Mouse (Mus musculus) neural tube, embryonic 12.5 days (tissue): Measurements from ENCODE around the gene Raver2. TPM values are rescaled to one million over a fixed set of nuclear protein-coding genes. Genes with fewer than 3 reads are reported as not detected.
A peak's percentile ranks its signal among the peaks of the same experiment; 100 is the strongest.

Experiments used
- ATAC-seq: fragments of 200-750 bp; cut with Nextera tagmentation; 2 replicates; pipeline ENCODE4 v1.8.0; 2017; ENCODE audit warnings: low read depth, mild to moderate bottlenecking, moderate TSS enrichment, moderate library complexity; ENCODE audit not compliant: low FRiP score
- H3K27ac ChIP-seq: fragments of 300-500 bp; sonication (generic); 2 replicates; pipeline ENCODE4 v1.5.1; 2016
- H3K27me3 ChIP-seq: fragments of 300-500 bp; sonication (generic); replicated peaks from 2 replicates; pipeline ENCODE4 v1.6.1; 2016; ENCODE audit warnings: mild to moderate bottlenecking
- H3K36me3 ChIP-seq: fragments of 300-500 bp; sonication (generic); 2 replicates; pipeline ENCODE4 v1.6.1; 2016; ENCODE audit warnings: mild to moderate bottlenecking
- H3K4me1 ChIP-seq: fragments of 300-500 bp; sonication (generic); 2 replicates; pipeline ENCODE4 v1.6.1; 2016
- H3K4me2 ChIP-seq: fragments of 300-500 bp; sonication (generic); replicated peaks from 2 replicates; pipeline ENCODE4 v1.6.1; 2016; ENCODE audit warnings: mild to moderate bottlenecking
- H3K4me3 ChIP-seq: fragments of 300-500 bp; sonication (generic); 2 replicates; pipeline ENCODE4 v1.5.1; 2016
- H3K9ac ChIP-seq: fragments of 300-500 bp; sonication (generic); 2 replicates; pipeline ENCODE4 v1.6.1; 2016; ENCODE audit warnings: mild to moderate bottlenecking
- H3K9me3 ChIP-seq: fragments of 300-500 bp; sonication (generic); 2 replicates; pipeline ENCODE4 v1.6.1; 2016; ENCODE audit warnings: mild to moderate bottlenecking
- whole genome bisulfite sequencing: fragments of 180-500 bp; shearing (Covaris S2); methylation state at CpG from one replicate; pipeline ENCODE4 v1.1.7; 2016; 5-methylcytosine and 5-hydroxymethylcytosine counted together
- polyA plus RNA-seq: library from polyadenylated mRNA; unstranded; fragments of >200 nt; fragmentation: Nextera tagmentation; extraction: Ambion mirVana; gene quantifications from 2 replicates; pipeline ENCODE4 v1.2.1, GENCODE M21; 2016

Gene Raver2
- polyA plus RNA-seq, 1 experiment from 2014 or later, result 13.0 TPM

DNA sequence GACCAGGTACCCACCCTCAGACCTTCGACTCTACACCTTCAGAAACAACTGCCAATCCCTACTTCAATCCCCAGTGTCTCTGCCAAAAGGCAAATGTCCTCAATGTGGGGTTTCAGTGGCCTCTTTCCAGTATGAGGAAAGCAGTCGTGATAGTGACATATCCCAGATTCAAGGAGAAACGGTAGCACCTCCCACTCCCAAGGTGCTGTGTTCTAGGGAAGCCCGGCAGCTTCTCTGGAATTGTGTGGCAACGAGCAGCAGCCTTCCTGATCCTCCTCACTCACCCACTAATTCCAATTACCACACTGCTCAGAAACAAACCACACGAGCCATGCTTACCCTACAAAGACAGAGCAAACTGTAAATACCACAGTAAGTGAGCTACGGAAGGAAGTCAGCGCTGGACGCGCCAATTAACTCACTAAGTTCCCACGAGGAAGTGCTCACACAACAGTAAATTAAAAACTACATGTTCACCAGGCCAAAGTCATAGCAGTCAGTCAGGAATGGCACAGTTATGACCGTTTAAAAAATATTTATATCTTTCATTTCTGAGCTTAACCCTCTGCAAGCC is 90.5 kb downstream of the Raver2 start:
- WGBS, result 82% methylated on average over 12 of the region's 12 CpGs
- Histone ChIP-seq H3K27me3 (no peaks in the 10 kb centered on the region), H3K9ac (no peak overlapping the region), H3K27ac (no peak overlapping the region), H3K36me3 (peaks cover 46% of the 10 kb centered on the region), H3K4me1 (no peaks in the 10 kb centered on the region), H3K9me3 (no peaks in the 10 kb centered on the region), H3K4me3 (no peak overlapping the region), H3K4me2 (no peak overlapping the region)
- ATAC-seq, result no peak

DNA sequence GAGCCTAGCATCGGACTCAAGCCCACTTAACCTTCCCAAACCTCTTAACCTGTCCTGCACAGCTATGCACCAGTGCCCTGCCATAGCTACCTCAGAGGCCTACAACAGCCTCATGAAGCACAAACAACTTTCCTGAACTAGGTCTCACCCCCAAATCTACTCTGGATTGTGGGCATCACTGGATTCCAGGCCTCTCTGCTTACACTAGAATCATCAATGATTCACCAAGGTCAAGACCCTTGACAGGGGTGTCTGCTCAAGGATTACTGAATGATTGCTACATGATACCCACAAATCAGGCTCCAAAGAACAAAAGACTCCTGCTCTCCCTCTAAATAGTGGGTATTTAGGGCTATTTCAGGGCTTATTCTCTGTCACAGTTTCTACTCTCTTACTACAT is 92.0 kb downstream of the Raver2 start:
- ATAC-seq, result no peak

DNA sequence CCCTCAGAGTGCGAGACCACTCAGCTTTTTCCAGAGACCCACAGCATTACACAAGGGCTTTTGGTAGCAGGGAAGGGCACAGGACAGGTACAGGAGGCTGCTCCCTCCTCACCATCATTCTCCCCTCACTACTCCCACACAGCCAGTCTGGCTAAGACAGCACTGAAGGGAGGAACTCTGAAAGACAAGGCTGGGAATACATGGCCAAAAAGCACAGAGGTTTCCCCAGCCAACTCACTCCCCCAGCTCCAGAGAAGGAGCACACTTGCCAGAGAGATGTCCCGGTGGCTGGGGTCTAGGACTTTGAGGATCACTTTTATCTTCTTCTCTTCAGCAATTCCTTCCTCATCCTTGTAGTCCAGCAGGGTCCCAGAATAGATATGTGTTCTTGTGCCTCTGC is 95.4 kb downstream of the Raver2 start:
- Histone ChIP-seq H3K27ac (no peak overlapping the region), H3K4me3 (no peak overlapping the region), H3K27me3 (no peaks in the 10 kb centered on the region), H3K36me3 (peaks cover 22% of the 10 kb centered on the region), H3K4me2 (no peak overlapping the region), H3K9ac (no peak overlapping the region), H3K9me3 (no peaks in the 10 kb centered on the region), H3K4me1 (no peaks in the 10 kb centered on the region)
- WGBS, result 93% methylated on average over 2 of the region's 2 CpGs
- no peak for ATAC-seq

More for the DNA sequence above, 92.0 kb downstream of the Raver2 start:
- no peaks in the 10 kb centered on the region for H3K9me3 ChIP-seq
- H3K27me3 ChIP-seq, result no peaks in the 10 kb centered on the region
- no peaks in the 10 kb centered on the region for H3K4me1 ChIP-seq
- WGBS, result 100% methylated on average over 1 of the region's 1 CpGs
- H3K27ac ChIP-seq, result no peak overlapping the region
- H3K4me2 ChIP-seq, result no peak overlapping the region
- peaks cover 41% of the 10 kb centered on the region for H3K36me3 ChIP-seq
- no peak overlapping the region for H3K4me3 ChIP-seq
- no peak overlapping the region for H3K9ac ChIP-seq

GRCm38 (mm10) chr4:101164673-101165072 is 95.9 kb downstream of the Raver2 start:
- H3K27me3 ChIP-seq, result no peaks in the 10 kb centered on the region
- no peak for ATAC-seq
- H3K4me1 ChIP-seq, result no peaks in the 10 kb centered on the region
- H3K36me3 ChIP-seq, result peaks cover 19% of the 10 kb centered on the region
- no peak overlapping the region for H3K4me3 ChIP-seq
- no peak overlapping the region for H3K9ac ChIP-seq
- no peak overlapping the region for H3K4me2 ChIP-seq
- H3K27ac ChIP-seq, result no peak overlapping the region
- WGBS, result 91% methylated on average over 2 of the region's 2 CpGs
- H3K9me3 ChIP-seq, result no peaks in the 10 kb centered on the region

GRCm38 (mm10) chr4:101165776-101166175 is 97.0 kb downstream of the Raver2 start:
- ATAC-seq, result 0 out of 2 replicates have a peak, but pooled peaks have one; percentile 25
- no peak overlapping the region for H3K4me2 ChIP-seq

GRCm38 (mm10) chr4:101167777-101168176 is 99.0 kb downstream of the Raver2 start:
- no peak overlapping the region for H3K4me3 ChIP-seq
- H3K9ac ChIP-seq, result no peak overlapping the region
- WGBS, result 77% methylated on average over 1 of the region's 1 CpGs
- H3K4me1 ChIP-seq, result no peaks in the 10 kb centered on the region
- no peaks in the 10 kb centered on the region for H3K27me3 ChIP-seq
- no peak overlapping the region for H3K27ac ChIP-seq
- H3K4me2 ChIP-seq, result no peak overlapping the region
- no peaks in the 10 kb centered on the region for H3K9me3 ChIP-seq
- no peak for ATAC-seq
- H3K36me3 ChIP-seq, result peaks cover 17% of the 10 kb centered on the region; the same call in 1 of the 2 replicates

More at GRCm38 (mm10) chr4:101165776-101166175, 97.0 kb downstream of the Raver2 start:
- 92% methylated on average over 4 of the region's 4 CpGs for WGBS
- H3K36me3 ChIP-seq, result peaks cover 23% of the 10 kb centered on the region; the same call in 1 of the 2 replicates
- H3K27me3 ChIP-seq, result no peaks in the 10 kb centered on the region
- H3K4me3 ChIP-seq, result no peak overlapping the region
- no peak overlapping the region for H3K9ac ChIP-seq
- no peaks in the 10 kb centered on the region for H3K4me1 ChIP-seq
- no peaks in the 10 kb centered on the region for H3K9me3 ChIP-seq
- no peak overlapping the region for H3K27ac ChIP-seq

DNA sequence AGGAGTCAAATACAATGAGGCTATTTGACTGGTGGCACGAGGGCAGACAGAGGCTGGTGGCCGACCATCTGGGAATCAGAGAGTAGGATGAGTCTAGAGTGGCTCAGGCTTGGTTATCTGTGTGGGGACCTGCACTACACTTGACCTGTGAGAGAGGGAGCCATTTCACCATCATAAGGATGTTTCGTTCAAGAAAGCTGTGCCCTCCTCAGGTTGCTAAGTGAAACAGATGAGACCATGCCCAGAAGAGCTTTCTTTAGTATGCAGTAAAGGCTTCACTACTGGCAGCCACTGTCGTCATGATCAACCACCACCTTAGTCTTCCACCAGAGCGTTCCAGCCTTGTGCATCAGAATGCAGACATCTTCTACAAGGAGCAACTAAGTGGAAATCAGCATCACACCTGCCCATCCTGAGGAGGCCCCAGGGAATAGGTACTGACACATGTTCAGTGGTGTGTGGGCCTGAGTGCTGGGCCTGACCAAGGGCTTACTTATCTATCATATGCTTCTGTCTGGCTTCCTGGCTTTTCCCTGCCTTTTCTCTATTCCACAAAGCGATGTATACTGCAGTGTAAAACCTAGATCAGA is 99.5 kb downstream of the Raver2 start:
- H3K27me3 ChIP-seq, result no peaks in the 10 kb centered on the region
- no peak overlapping the region for H3K27ac ChIP-seq
- H3K36me3 ChIP-seq, result peaks cover 14% of the 10 kb centered on the region; the same call in 1 of the 2 replicates
- no peak overlapping the region for H3K4me3 ChIP-seq
- no peak for ATAC-seq
- no peaks in the 10 kb centered on the region for H3K4me1 ChIP-seq
- no peaks in the 10 kb centered on the region for H3K9me3 ChIP-seq
- no peak overlapping the region for H3K4me2 ChIP-seq
- no peak overlapping the region for H3K9ac ChIP-seq
- WGBS, result 53% methylated on average over 6 of the region's 6 CpGs

- H3K27ac ChIP-seq, result no peak overlapping the region
- no peak overlapping the region for H3K4me2 ChIP-seq
- H3K9me3 ChIP-seq, result no peaks in the 10 kb centered on the region
- 83% methylated on average over 2 of the region's 2 CpGs for WGBS
- no peak overlapping the region for H3K9ac ChIP-seq
- H3K4me1 ChIP-seq, result no peaks in the 10 kb centered on the region
- no peak for ATAC-seq
- H3K27me3 ChIP-seq, result no peaks in the 10 kb centered on the region
- H3K36me3 ChIP-seq, result peaks cover 18% of the 10 kb centered on the region; the same call in 1 of the 2 replicates
- no peak overlapping the region for H3K4me3 ChIP-seq
Observed at GRCm38 (mm10) chr4:101172738-101173137, 104.0 kb downstream of the Raver2 start.

- Histone ChIP-seq H3K36me3 (peaks cover 16% of the 10 kb centered on the region; the same call in 1 of the 2 replicates), H3K9me3 (no peaks in the 10 kb centered on the region), H3K4me3 (no peak overlapping the region), H3K9ac (no peak overlapping the region), H3K27ac (no peak overlapping the region), H3K4me1 (no peaks in the 10 kb centered on the region), H3K4me2 (no peak overlapping the region), H3K27me3 (no peaks in the 10 kb centered on the region)
- 75% methylated on average over 10 of the region's 10 CpGs for WGBS
- ATAC-seq, result no peak
Observed at GRCm38 (mm10) chr4:101174916-101175625, 106.3 kb downstream of the Raver2 start.

DNA sequence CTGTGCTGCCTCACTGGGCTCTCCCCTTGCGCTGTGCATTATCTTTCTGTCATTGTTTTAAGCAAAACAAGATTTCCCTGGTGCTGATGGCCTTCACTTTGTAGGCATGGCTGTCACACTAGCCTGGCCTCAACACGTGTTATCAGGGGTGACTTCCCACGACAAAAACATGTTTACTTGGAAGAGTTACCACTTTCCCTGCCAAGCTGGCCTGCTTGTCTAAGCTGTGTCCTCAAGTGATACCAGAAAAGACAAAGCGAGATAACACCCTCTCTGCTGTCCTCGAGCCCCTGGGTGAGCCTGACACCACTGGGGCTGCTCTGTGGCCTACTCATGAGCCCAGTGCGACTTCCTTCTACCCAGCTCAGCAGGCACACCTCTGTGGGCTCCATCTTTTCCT is 107.3 kb downstream of the Raver2 start:
- ATAC-seq, result no peak
- Histone ChIP-seq H3K4me2 (no peak overlapping the region), H3K36me3 (peaks cover 14% of the 10 kb centered on the region; the same call in 1 of the 2 replicates), H3K27ac (no peak overlapping the region), H3K27me3 (no peaks in the 10 kb centered on the region), H3K9ac (no peak overlapping the region), H3K4me1 (no peaks in the 10 kb centered on the region), H3K4me3 (no peak overlapping the region), H3K9me3 (no peaks in the 10 kb centered on the region)
- 90% methylated on average over 6 of the region's 6 CpGs for WGBS

DNA sequence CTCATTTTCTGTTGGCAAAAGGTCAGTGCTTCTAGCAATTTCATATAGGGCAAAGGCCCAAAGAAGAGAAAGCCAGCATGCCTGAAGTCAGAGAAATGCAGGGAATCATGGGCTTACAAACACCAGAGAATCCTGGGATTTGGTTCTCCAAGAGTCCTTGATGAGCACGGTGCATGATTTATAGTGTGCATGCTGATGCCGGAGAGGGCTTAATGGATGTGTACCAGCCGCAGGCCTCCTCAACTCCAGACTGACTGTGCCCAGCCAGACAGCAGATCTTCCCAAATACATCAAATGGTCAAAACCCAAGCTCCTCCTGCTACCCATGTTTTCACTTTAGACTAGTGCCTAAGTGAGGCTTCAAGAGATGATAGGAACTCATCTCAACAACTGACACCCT is 109.0 kb downstream of the Raver2 start:
- Histone ChIP-seq H3K27me3 (no peaks in the 10 kb centered on the region), H3K4me2 (no peak overlapping the region), H3K27ac (no peak overlapping the region), H3K4me1 (no peaks in the 10 kb centered on the region), H3K9ac (no peak overlapping the region), H3K9me3 (no peaks in the 10 kb centered on the region), H3K4me3 (no peak overlapping the region), H3K36me3 (peaks cover 16% of the 10 kb centered on the region; the same call in 1 of the 2 replicates)
- ATAC-seq, result no peak
- 72% methylated on average over 3 of the region's 3 CpGs for WGBS

- Histone ChIP-seq H3K27me3 (no peaks in the 10 kb centered on the region), H3K4me2 (no peak overlapping the region), H3K4me1 (no peaks in the 10 kb centered on the region), H3K9ac (no peak overlapping the region), H3K36me3 (peaks cover 16% of the 10 kb centered on the region; the same call in 1 of the 2 replicates), H3K9me3 (no peaks in the 10 kb centered on the region), H3K4me3 (no peak overlapping the region), H3K27ac (no peak overlapping the region)
- ATAC-seq, result no peak
- 72% methylated on average over 5 of the region's 5 CpGs for WGBS
Observed at GRCm38 (mm10) chr4:101179076-101179475, 110.3 kb downstream of the Raver2 start.
